Mouse (Mus musculus): ENCODE results near the gene Stc2. TPM values are rescaled to one million over a fixed set of nuclear protein-coding genes. Genes with fewer than 3 reads are reported as not detected.
A peak's percentile ranks its signal among the peaks of the same experiment; 100 is the strongest.

Gene Stc2
- polyA plus RNA-seq, 1 experiment: 16.3 TPM

DNA sequence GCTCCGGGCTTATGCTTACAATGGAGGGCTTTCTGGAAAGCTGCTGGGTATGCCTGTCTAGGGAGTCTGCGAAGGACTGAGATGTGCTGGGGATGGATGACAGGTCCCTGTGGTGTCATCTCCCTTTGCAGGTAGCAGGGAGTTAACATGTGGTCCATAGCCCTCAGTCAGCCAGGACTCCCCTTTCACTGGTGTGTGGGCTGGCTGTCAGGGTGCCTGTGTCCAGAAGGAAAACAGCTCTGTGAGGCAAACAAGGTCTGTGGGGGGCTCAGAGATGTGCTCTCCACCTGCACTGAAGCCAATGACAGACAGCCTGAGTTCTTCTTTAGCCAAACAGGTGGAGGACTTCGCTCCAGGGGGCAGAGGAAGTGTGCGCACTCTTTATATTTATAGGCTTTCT is 8.8 kb downstream of the Stc2 start:
- Histone ChIP-seq H3K4me2 (ENCODE audit: low read depth) (no peak overlapping the region), H3K4me3 (no peak overlapping the region), H3K79me2 (ENCODE audit: control insufficient read depth, insufficient read depth) (no peaks in the 10 kb centered on the region), H3ac (ENCODE audit: control insufficient read depth, insufficient read length) (no peak overlapping the region), H3K27me3 (ENCODE audit: control insufficient read depth, insufficient read depth, insufficient read length) (no peaks in the 10 kb centered on the region), H3K36me3 (ENCODE audit: control insufficient read depth, insufficient read depth) (peaks cover 11% of the 10 kb centered on the region)
- TF ChIP-seq MAX (IDR thresholded peaks at IDR 0.05; ENCODE audit: low read depth) (no peak), MYOG (IDR thresholded peaks at IDR 0.05; ENCODE audit: control insufficient read depth in 1 of 3, insufficient read depth in 1 of 3, insufficient read length in 2 of 3, low read depth in 2 of 3) (no peak), POLR2AphosphoS2 (IDR thresholded peaks at IDR 0.05; ENCODE audit: insufficient read length, low read depth) (peak; percentile 29), CEBPB (IDR thresholded peaks at IDR 0.05; ENCODE audit: insufficient read depth, poor library complexity, severe bottlenecking) (no peak), REST (IDR thresholded peaks at IDR 0.05; ENCODE audit: insufficient read depth, insufficient read length) (no peak)

DNA sequence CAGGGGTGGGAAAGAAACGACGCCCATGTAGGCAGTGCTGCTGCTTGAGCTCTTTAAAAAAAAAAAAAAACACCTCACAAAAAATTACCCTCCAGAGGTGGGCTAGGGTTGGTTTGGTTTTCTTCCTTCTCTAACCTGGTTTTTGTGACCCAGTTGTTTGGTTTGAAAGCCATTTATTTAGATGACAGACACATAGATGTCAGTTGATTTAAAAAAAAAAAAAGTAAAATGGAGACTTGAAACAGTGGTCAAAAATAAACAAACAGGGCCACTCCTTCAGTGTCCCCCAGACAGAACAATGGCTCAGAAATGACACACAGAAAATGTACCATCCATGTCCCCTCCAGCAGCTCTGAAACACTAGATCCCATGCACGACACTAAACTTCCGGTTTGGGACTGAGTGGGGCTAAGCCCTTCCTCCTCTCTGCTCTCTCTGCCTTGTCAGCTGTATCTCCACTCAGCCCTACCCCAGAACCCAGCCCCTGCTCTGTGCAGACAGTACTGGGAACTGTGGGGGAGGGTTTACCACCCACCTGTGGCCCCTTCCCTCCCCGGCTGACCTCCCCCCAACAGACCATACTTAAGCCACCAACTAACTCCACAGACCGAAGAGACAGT is 10.5 kb downstream of the Stc2 start:
- Histone ChIP-seq H3K27me3 (ENCODE audit: control insufficient read depth, insufficient read depth, insufficient read length) (no peaks in the 10 kb centered on the region), H3K4me2 (ENCODE audit: low read depth) (no peak overlapping the region), H3ac (ENCODE audit: control insufficient read depth, insufficient read length) (no peak overlapping the region), H3K36me3 (ENCODE audit: control insufficient read depth, insufficient read depth) (peaks cover 11% of the 10 kb centered on the region), H3K4me3 (no peak overlapping the region), H3K79me2 (ENCODE audit: control insufficient read depth, insufficient read depth) (no peaks in the 10 kb centered on the region)
- TF ChIP-seq TCF12 (IDR thresholded peaks at IDR 0.05; ENCODE audit: insufficient read depth, poor library complexity, severe bottlenecking): no peak
- TF ChIP-seq POLR2AphosphoS2 (IDR thresholded peaks at IDR 0.05; ENCODE audit: insufficient read length, low read depth): no peak
- TF ChIP-seq USF1 (IDR thresholded peaks at IDR 0.05; ENCODE audit: low read depth): no peak
- TF ChIP-seq SRF (IDR thresholded peaks at IDR 0.05; ENCODE audit: control insufficient read depth, insufficient read length, low read depth): no peak
- TF ChIP-seq E2F4 (IDR thresholded peaks at IDR 0.05; ENCODE audit: insufficient read depth): no peak
- TF ChIP-seq POLR2A (IDR thresholded peaks at IDR 0.05; ENCODE audit: insufficient read length, low read depth): no peak
- no peak for TF ChIP-seq MYOG (IDR thresholded peaks at IDR 0.05; ENCODE audit: control insufficient read depth in 1 of 3, insufficient read depth in 1 of 3, insufficient read length in 2 of 3, low read depth in 2 of 3)
- TF ChIP-seq TCF3 (IDR thresholded peaks at IDR 0.05; ENCODE audit: insufficient read length, low read depth): no peak
- no peak for TF ChIP-seq MYOD1 (IDR thresholded peaks at IDR 0.05; ENCODE audit: control insufficient read depth in 1 of 3, insufficient read length in 2 of 3, low read depth in 2 of 3)
- no peak for TF ChIP-seq CEBPB (IDR thresholded peaks at IDR 0.05; ENCODE audit: insufficient read depth, poor library complexity, severe bottlenecking)
- no peak for TF ChIP-seq REST (IDR thresholded peaks at IDR 0.05; ENCODE audit: insufficient read depth, insufficient read length)
- no peak for TF ChIP-seq MAX (IDR thresholded peaks at IDR 0.05; ENCODE audit: low read depth)

DNA sequence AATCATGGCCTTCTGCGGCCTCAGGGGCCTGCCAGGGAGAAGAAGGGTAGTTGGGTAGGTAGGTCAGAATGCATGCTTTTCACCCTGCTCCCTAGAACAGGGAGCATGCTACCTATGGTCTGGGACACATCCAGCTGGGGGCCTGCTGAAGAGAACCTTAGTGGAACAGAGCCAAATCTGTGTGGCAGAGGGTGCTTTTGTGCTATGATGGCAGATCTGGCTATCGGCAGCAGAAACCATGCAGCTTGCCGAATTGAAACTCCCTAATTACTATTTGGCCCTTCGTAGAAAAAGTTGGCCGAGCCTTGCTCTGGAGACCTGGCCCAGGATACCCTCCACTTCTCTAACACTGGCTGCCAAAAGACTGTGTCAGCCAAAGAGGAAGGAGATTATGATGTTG is 11.4 kb downstream of the Stc2 start:
- no peak for TF ChIP-seq MAX (IDR thresholded peaks at IDR 0.05; ENCODE audit: low read depth)
- no peak for TF ChIP-seq MYOG (IDR thresholded peaks at IDR 0.05; ENCODE audit: control insufficient read depth in 1 of 3, insufficient read depth in 1 of 3, insufficient read length in 2 of 3, low read depth in 2 of 3)
- TF ChIP-seq TCF12 (IDR thresholded peaks at IDR 0.05; ENCODE audit: insufficient read depth, poor library complexity, severe bottlenecking): no peak
- no peak overlapping the region for H3K4me2 ChIP-seq (ENCODE audit: low read depth)
- no peak overlapping the region for H3ac ChIP-seq (ENCODE audit: control insufficient read depth, insufficient read length)

DNA sequence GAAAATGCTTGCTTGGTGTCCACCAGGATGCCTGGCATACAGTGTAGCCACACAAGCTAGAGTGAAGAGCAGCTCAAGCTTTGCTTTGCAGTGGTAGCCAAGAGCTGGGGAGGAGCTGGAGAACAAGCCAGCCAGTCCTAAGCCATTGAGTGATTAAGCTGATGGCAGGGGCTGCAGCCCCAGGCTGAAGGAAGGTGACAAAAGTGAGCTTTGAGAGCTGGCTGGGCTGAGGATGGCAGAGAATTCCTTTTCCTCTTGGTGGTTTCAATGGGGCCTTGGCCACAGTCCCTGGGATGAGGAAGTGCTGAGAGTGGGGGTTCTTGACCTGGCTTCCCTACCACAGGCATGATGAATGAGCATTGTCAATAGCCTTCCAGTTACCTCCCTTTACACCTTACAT is 13.0 kb downstream of the Stc2 start:
- H3K4me3 ChIP-seq: no peak overlapping the region
- H3ac ChIP-seq (ENCODE audit: control insufficient read depth, insufficient read length): no peak overlapping the region
- H3K27me3 ChIP-seq (ENCODE audit: control insufficient read depth, insufficient read depth, insufficient read length): no peaks in the 10 kb centered on the region
- peaks cover 5% of the 10 kb centered on the region for H3K36me3 ChIP-seq (ENCODE audit: control insufficient read depth, insufficient read depth)
- no peaks in the 10 kb centered on the region for H3K79me2 ChIP-seq (ENCODE audit: control insufficient read depth, insufficient read depth)
- no peak overlapping the region for H3K4me2 ChIP-seq (ENCODE audit: low read depth)
- TF ChIP-seq SRF (IDR thresholded peaks at IDR 0.05; ENCODE audit: control insufficient read depth, insufficient read length, low read depth) (no peak), POLR2AphosphoS2 (IDR thresholded peaks at IDR 0.05; ENCODE audit: insufficient read length, low read depth) (no peak), USF1 (IDR thresholded peaks at IDR 0.05; ENCODE audit: low read depth) (no peak), CEBPB (IDR thresholded peaks at IDR 0.05; ENCODE audit: insufficient read depth, poor library complexity, severe bottlenecking) (no peak), MAX (IDR thresholded peaks at IDR 0.05; ENCODE audit: low read depth) (no peak), E2F4 (IDR thresholded peaks at IDR 0.05; ENCODE audit: insufficient read depth) (no peak)

More for the DNA sequence above, 11.4 kb downstream of the Stc2 start:
- Histone ChIP-seq H3K4me3 (no peak overlapping the region), H3K27me3 (ENCODE audit: control insufficient read depth, insufficient read depth, insufficient read length) (no peaks in the 10 kb centered on the region), H3K79me2 (ENCODE audit: control insufficient read depth, insufficient read depth) (no peaks in the 10 kb centered on the region), H3K36me3 (ENCODE audit: control insufficient read depth, insufficient read depth) (peaks cover 7% of the 10 kb centered on the region)

DNA sequence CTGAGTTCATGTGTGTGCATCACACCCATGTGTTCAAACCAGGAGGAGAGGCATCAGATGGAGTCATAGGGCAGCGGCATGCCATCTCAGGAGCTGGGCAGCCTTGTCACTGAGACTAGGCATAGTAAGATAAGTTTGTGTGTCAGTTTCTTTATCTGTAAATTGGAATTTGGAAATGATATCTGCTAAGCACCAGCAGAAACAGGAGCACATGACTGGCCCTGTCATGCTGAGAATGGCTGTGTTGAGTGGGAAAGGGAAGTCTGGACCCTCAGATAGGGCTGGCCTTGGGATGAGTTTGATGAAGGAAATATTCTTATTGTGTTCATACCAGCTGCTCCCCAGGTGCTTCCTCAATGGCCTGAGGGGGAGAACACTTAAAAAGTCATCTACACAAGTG is 14.1 kb downstream of the Stc2 start:
- Histone ChIP-seq H3ac (ENCODE audit: control insufficient read depth, insufficient read length) (no peak overlapping the region), H3K79me2 (ENCODE audit: control insufficient read depth, insufficient read depth) (no peaks in the 10 kb centered on the region), H3K4me3 (no peak overlapping the region), H3K4me2 (ENCODE audit: low read depth) (no peak overlapping the region), H3K27me3 (ENCODE audit: control insufficient read depth, insufficient read depth, insufficient read length) (no peaks in the 10 kb centered on the region), H3K36me3 (ENCODE audit: control insufficient read depth, insufficient read depth) (peaks cover 5% of the 10 kb centered on the region)
- TF ChIP-seq E2F4 (IDR thresholded peaks at IDR 0.05; ENCODE audit: insufficient read depth) (no peak), SRF (IDR thresholded peaks at IDR 0.05; ENCODE audit: control insufficient read depth, insufficient read length, low read depth) (no peak), MAX (IDR thresholded peaks at IDR 0.05; ENCODE audit: low read depth) (no peak), MYOG (IDR thresholded peaks at IDR 0.05; ENCODE audit: control insufficient read depth in 1 of 3, insufficient read depth in 1 of 3, insufficient read length in 2 of 3, low read depth in 2 of 3) (no peak), TCF3 (IDR thresholded peaks at IDR 0.05; ENCODE audit: insufficient read length, low read depth) (no peak), MYOD1 (IDR thresholded peaks at IDR 0.05; ENCODE audit: control insufficient read depth in 1 of 3, insufficient read length in 2 of 3, low read depth in 2 of 3) (no peak), TCF12 (IDR thresholded peaks at IDR 0.05; ENCODE audit: insufficient read depth, poor library complexity, severe bottlenecking) (no peak), POLR2A (IDR thresholded peaks at IDR 0.05; ENCODE audit: insufficient read length, low read depth) (no peak), POLR2AphosphoS2 (IDR thresholded peaks at IDR 0.05; ENCODE audit: insufficient read length, low read depth) (no peak), REST (IDR thresholded peaks at IDR 0.05; ENCODE audit: insufficient read depth, insufficient read length) (no peak), CEBPB (IDR thresholded peaks at IDR 0.05; ENCODE audit: insufficient read depth, poor library complexity, severe bottlenecking) (no peak), USF1 (IDR thresholded peaks at IDR 0.05; ENCODE audit: low read depth) (no peak)

Data from myocyte (in vitro differentiated cells).